Comparison of ENCODE assay signal across 26 mouse cellular contexts in the genomic region with DNA sequence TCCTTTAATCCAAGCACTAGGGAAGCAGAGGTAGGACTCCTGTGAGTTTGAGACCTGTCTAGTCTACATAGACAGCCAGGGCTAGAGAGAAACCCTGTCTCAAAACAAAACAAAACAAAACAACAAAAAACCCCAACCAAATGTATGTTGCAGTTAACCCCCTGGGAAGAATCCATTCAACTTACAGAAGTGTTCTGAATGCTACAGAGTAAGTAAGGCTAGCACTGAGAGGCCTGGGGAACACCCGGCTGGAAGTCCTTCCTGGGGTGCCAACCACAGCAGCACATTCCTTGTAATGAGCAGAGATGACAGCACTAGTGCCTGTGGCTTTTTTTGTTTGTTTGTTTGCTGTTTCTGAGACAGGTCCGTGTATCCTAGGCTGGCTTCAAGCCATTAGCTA. TPM values are rescaled to one million over a fixed set of nuclear protein-coding genes. Genes with fewer than 3 reads are reported as not detected.
A peak's percentile ranks its signal among the peaks of the same experiment; 100 is the strongest.
DNase-seq lines count a peak whose midpoint lies in the region; ATAC-seq and TF ChIP-seq lines count a peak whose summit lies in the region.
"Had no signal": no experiment of that assay in that cellular context is flagged by ENCODE, and none has a peak within 500 bp of the region (broad histone marks: within the 10 kb centered on the region; RNA-seq: fewer than 3 reads in every experiment).

No protein-coding gene starts in this region.

- H3K27me3 ChIP-seq in forebrain, embryonic 15.5 days: no peaks in the 10 kb centered on the region
- no peaks in the 10 kb centered on the region for H3K27me3 ChIP-seq in forebrain, embryonic 13.5 days
- H3K27me3 ChIP-seq in E14TG2a.4 (ENCODE audit: insufficient read depth, low read length) (no peaks in the 10 kb centered on the region), Patski (no peaks in the 10 kb centered on the region)
- H3K27me3 ChIP-seq: CH12.LX; embryonic facial prominence, embryonic 13.5 days; embryonic facial prominence, embryonic 15.5 days; forebrain, embryonic 12.5 days had no signal

- TF ChIP-seq CTCF in E14TG2a.4 (conservative IDR thresholded peaks at IDR 0.05; ENCODE audit: low read length) (no peak), Patski (IDR thresholded peaks at IDR 0.05) (no peak)

- in situ Hi-C loops in Patski (cut with MboI; ENCODE audit: low pct_unique_long_range_greater_than_20kb): no loop called here

- H3K9ac ChIP-seq in forebrain, embryonic 15.5 days (replicated peaks): no peak overlapping the region
- H3K9ac ChIP-seq in forebrain, embryonic 13.5 days: no peak overlapping the region
- H3K9ac ChIP-seq: embryonic facial prominence, embryonic 13.5 days; embryonic facial prominence, embryonic 15.5 days; forebrain, embryonic 12.5 days had no signal

- POLR2A ChIA-PET in Patski (lab: Charles Lee): no interaction called here

- DNase-seq in Patski (ENCODE audit: low read depth, low spot score) (no peak), ZHBTc4 (ENCODE audit: low read depth, low spot score) (peak; percentile 55)
- no peak for DNase-seq in heart, postnatal 14 days
- DNase-seq in cerebellum, postnatal 10 days: no peak
- DNase-seq in frontal cortex, postnatal 14 days (ENCODE audit: low spot score in 2 of 2): no peak
- DNase-seq: adrenal gland, adult 2 months; adrenal gland, postnatal 10 days; adrenal gland, postnatal 36 days; B cell, adult 2 months; cerebellum, adult 11-12 months; cerebellum, adult 2 months; cerebellum, adult 9-10 months; cerebellum, postnatal 14 days; cerebellum, postnatal 36 days; embryo, embryonic 11 days had no signal

- peaks cover 30% of the 10 kb centered on the region for H3K36me3 ChIP-seq in forebrain, embryonic 15.5 days
- H3K36me3 ChIP-seq in forebrain, embryonic 13.5 days (ENCODE audit: poor library complexity, severe bottlenecking): peaks cover 74% of the 10 kb centered on the region
- H3K36me3 ChIP-seq in E14TG2a.4 (ENCODE audit: insufficient read depth, low read length): peaks cover 93% of the 10 kb centered on the region

- no peaks in the 10 kb centered on the region for H3K9me3 ChIP-seq in forebrain, embryonic 15.5 days
- no peaks in the 10 kb centered on the region for H3K9me3 ChIP-seq in forebrain, embryonic 13.5 days (replicated peaks)
- no peaks in the 10 kb centered on the region for H3K9me3 ChIP-seq in E14TG2a.4 (ENCODE audit: low read length)
- H3K9me3 ChIP-seq: embryonic facial prominence, embryonic 13.5 days; embryonic facial prominence, embryonic 15.5 days; forebrain, embryonic 10.5 days; forebrain, embryonic 12.5 days had no signal

- WGBS in forebrain, embryonic 15.5 days: 42% methylated on average over 2 of the region's 2 CpGs
- 64% methylated on average over 2 of the region's 2 CpGs for WGBS in forebrain, embryonic 13.5 days

- CTCF ChIA-PET in Patski (lab: Charles Lee): interaction anchor here (1.3 kb wide), 1 partner anchor 10 kb away, joined by 4 read pairs; no protein-coding TSS in a partner anchor

- intact Hi-C loops in heart, postnatal 14 days (cut with DNase I): no loop called here

- no peak overlapping the region for H3K4me2 ChIP-seq in forebrain, embryonic 15.5 days (replicated peaks)
- no peak overlapping the region for H3K4me2 ChIP-seq in forebrain, embryonic 13.5 days
- H3K4me2 ChIP-seq: embryonic facial prominence, embryonic 13.5 days; embryonic facial prominence, embryonic 15.5 days; forebrain, embryonic 12.5 days had no signal

- peaks cover 33% of the 10 kb centered on the region for H3K4me1 ChIP-seq in forebrain, embryonic 15.5 days
- H3K4me1 ChIP-seq in forebrain, embryonic 13.5 days: peaks cover 28% of the 10 kb centered on the region
- peaks cover 94% of the 10 kb centered on the region for H3K4me1 ChIP-seq in E14TG2a.4 (replicated peaks; ENCODE audit: low read depth, low read length)

- ATAC-seq in forebrain, embryonic 15.5 days (replicated peaks): no peak
- ATAC-seq in forebrain, embryonic 13.5 days: no peak
- ATAC-seq in Patski: peak; percentile 25
- ATAC-seq: CD4-positive, CD25-positive, alpha-beta regulatory T cell, adult 4 months; forebrain, embryonic 16.5 days had no signal

- H3K4me3 ChIP-seq in forebrain, embryonic 15.5 days: no peak overlapping the region
- no peak overlapping the region for H3K4me3 ChIP-seq in forebrain, embryonic 13.5 days
- peak overlapping the region; percentile 17; the same call in 1 of the 2 replicates for H3K4me3 ChIP-seq in E14TG2a.4 (replicated peaks; ENCODE audit: low read length)
- H3K4me3 ChIP-seq: embryonic facial prominence, embryonic 13.5 days; embryonic facial prominence, embryonic 15.5 days; erythroblast, embryonic 14.5 days; forebrain, embryonic 10.5 days; forebrain, embryonic 12.5 days had no signal

- 0 out of 2 replicates have a peak overlapping the region, but pooled peaks have one; percentile 23 for H3K27ac ChIP-seq in forebrain, embryonic 15.5 days (replicated peaks)
- no peak overlapping the region for H3K27ac ChIP-seq in forebrain, embryonic 13.5 days
- H3K27ac ChIP-seq: embryonic facial prominence, embryonic 13.5 days; embryonic facial prominence, embryonic 15.5 days; forebrain, embryonic 10.5 days; forebrain, embryonic 12.5 days had no signal

RNA-seq across cellular contexts. Expression of gene Eif4h, which starts 6.4 kb away (rescaled TPM):
- 405 and 408 TPM in 2 replicates for polyA plus RNA-seq in forebrain, embryonic 15.5 days (2015; fragmentation: Nextera tagmentation; extraction: Ambion mirVana)
- 402 and 441 TPM in 2 replicates for polyA plus RNA-seq in forebrain, embryonic 13.5 days (2015; fragmentation: Nextera tagmentation; extraction: Ambion mirVana)
- polyA plus RNA-seq in Patski (2021): 390 TPM
- total RNA-seq in heart, postnatal 14 days (2021): 100 to 1,000 TPM; 165 to 170 TPM

RNA-seq across cellular contexts. Expression of gene Lat2, which starts 18.0 kb away (rescaled TPM):
- 2.6 and 4.4 TPM in 2 replicates for polyA plus RNA-seq in forebrain, embryonic 15.5 days (2015; fragmentation: Nextera tagmentation; extraction: Ambion mirVana)
- polyA plus RNA-seq in forebrain, embryonic 13.5 days (2015; fragmentation: Nextera tagmentation; extraction: Ambion mirVana): 3.4 and 5.3 TPM in 2 replicates
- 0.65 TPM for polyA plus RNA-seq in Patski (2021)
- 1 to 10 TPM; 3.0 to 3.3 TPM for total RNA-seq in heart, postnatal 14 days (2021)

RNA-seq across cellular contexts. Expression of gene Rfc2, which starts 51.7 kb away (rescaled TPM):
- 218 TPM in 2 replicates for polyA plus RNA-seq in forebrain, embryonic 15.5 days (2015; fragmentation: Nextera tagmentation; extraction: Ambion mirVana)
- polyA plus RNA-seq in forebrain, embryonic 13.5 days (2015; fragmentation: Nextera tagmentation; extraction: Ambion mirVana): 285 and 304 TPM in 2 replicates
- polyA plus RNA-seq in Patski (2021): 94.4 TPM
- total RNA-seq in heart, postnatal 14 days (2021): 10 to 100 TPM; 26.5 to 28.3 TPM

RNA-seq across cellular contexts. Expression of gene Limk1, which starts 55.6 kb away (rescaled TPM):
- 16.0 and 16.9 TPM in 2 replicates for polyA plus RNA-seq in forebrain, embryonic 15.5 days (2015; fragmentation: Nextera tagmentation; extraction: Ambion mirVana)
- polyA plus RNA-seq in forebrain, embryonic 13.5 days (2015; fragmentation: Nextera tagmentation; extraction: Ambion mirVana): 13.8 and 14.1 TPM in 2 replicates
- polyA plus RNA-seq in Patski (2021): 18.6 TPM
- 1 to 10 TPM; 7.3 to 8.1 TPM for total RNA-seq in heart, postnatal 14 days (2021)
